Mouse (Mus musculus) ES-E14 (cell line): Measurements from ENCODE around the gene Kcnh2. TPM values are rescaled to one million over a fixed set of nuclear protein-coding genes. Genes with fewer than 3 reads are reported as not detected.

Experiments used
- DNase-seq: peaks from one replicate; pipeline ENCODE4 v3.0.0-alpha.2; 2013; ENCODE audit warnings: low read depth, low spot score
- H3K27ac ChIP-seq: 2 replicates; pipeline ENCODE4 v1.5.1; 2012; ENCODE audit warnings: low read depth, mild to moderate bottlenecking, low read length, moderate library complexity, mixed read lengths; ENCODE audit not compliant: poor library complexity, insufficient read depth, severe bottlenecking
- H3K36me3 ChIP-seq: 2 replicates; pipeline ENCODE4 v1.6.1; 2012; ENCODE audit warnings: mild to moderate bottlenecking, low read length, moderate library complexity, mixed read lengths; ENCODE audit not compliant: control insufficient read depth, poor library complexity, insufficient read depth, severe bottlenecking
- H3K4me1 ChIP-seq, 2 experiments: fragments of 150-350 bp in 1 of 2; sonication (generic) in 1 of 2; 2 replicates each; pipeline ENCODE4 v1.6.1; 2012; ENCODE audit warnings: low read length in 2 of 2, mild to moderate bottlenecking in 1 of 2, mixed read lengths in 1 of 2; ENCODE audit not compliant: control insufficient read depth in 2 of 2, insufficient read depth in 2 of 2, poor library complexity in 1 of 2
- H3K4me3 ChIP-seq, 2 experiments: fragments of 150-350 bp in 1 of 2; sonication (generic) in 1 of 2; 2 replicates each; pipeline ENCODE4 v1.5.1; 2012; ENCODE audit warnings: low read length in 2 of 2, low read depth in 1 of 2, mild to moderate bottlenecking in 1 of 2, mixed read lengths in 1 of 2; ENCODE audit not compliant: insufficient read depth in 1 of 2, poor library complexity in 1 of 2, severe bottlenecking in 1 of 2
- H3K9ac ChIP-seq: 2 replicates; pipeline ENCODE4 v1.6.1; 2012; ENCODE audit warnings: low read depth, mild to moderate bottlenecking, low read length, mixed read lengths; ENCODE audit not compliant: poor library complexity, insufficient read depth, severe bottlenecking
- H3K9me3 ChIP-seq: fragments of 150-350 bp; sonication (generic); 2 replicates; pipeline ENCODE4 v1.6.1; 2012; ENCODE audit warnings: low read depth, mild to moderate bottlenecking, low read length; ENCODE audit not compliant: control insufficient read depth, insufficient read depth
- CHD2 ChIP-seq: IDR thresholded peaks from 2 replicates; pipeline ENCODE4 v1.6.1; 2014; ENCODE audit warnings: mild to moderate bottlenecking, low read depth, low read length, inconsistent platforms
- HCFC1 ChIP-seq: IDR thresholded peaks from 2 replicates; pipeline ENCODE4 v1.6.1; 2012; ENCODE audit warnings: low read length, inconsistent platforms, borderline replicate concordance; ENCODE audit not compliant: insufficient read depth
- MAFK ChIP-seq: IDR thresholded peaks from 2 replicates; pipeline ENCODE4 v1.6.1; 2014; ENCODE audit warnings: mild to moderate bottlenecking, low read depth, low read length, inconsistent platforms; ENCODE audit not compliant: insufficient read depth
- ZC3H11A ChIP-seq: IDR thresholded peaks from 2 replicates; pipeline ENCODE4 v1.6.1; 2012; ENCODE audit warnings: low read depth, mild to moderate bottlenecking, inconsistent platforms, low read length, borderline replicate concordance
- ZNF384 ChIP-seq: IDR thresholded peaks from 2 replicates; pipeline ENCODE4 v1.6.1; 2012; ENCODE audit warnings: low read depth, low read length, inconsistent platforms
- in situ Hi-C, 2 experiments: fragments of 600-800 bp; cut with MboI; formaldehyde crosslinking; loops; one replicate each; pipeline ENCODE4 v1.15.1; 2025; ENCODE audit warnings: low sequenced_read_pairs in 2 of 2, inconsistent platforms in 1 of 2; ENCODE audit not compliant: unreplicated experiment in 2 of 2
- total RNA-seq: library from RNA; depleted of rRNA; stranded (reverse); fragments of 300-350 nt; gene quantifications from 2 replicates; pipeline ENCODE4 v1.2.3, GENCODE M21; 2012

The Kcnh2 gene
- total RNA-seq, 1 experiment, result 6.5 TPM

GRCm38 (mm10) chr5:24332401-24332800 lies 19.0 kb downstream of the Kcnh2 start:
- no peak overlapping the region for H3K4me3 ChIP-seq
- no peak for DNase-seq
- no peaks in the 10 kb centered on the region for H3K36me3 ChIP-seq
- H3K4me1 ChIP-seq, result peaks cover 6% of the 10 kb centered on the region in 2 experiments; a peak in 2 of 4 replicates
- no peaks in the 10 kb centered on the region for H3K9me3 ChIP-seq
- TF ChIP-seq HCFC1, result no peak
- in situ Hi-C loops, result no loop called here
- no peak overlapping the region for H3K9ac ChIP-seq
- H3K27ac ChIP-seq, result no peak overlapping the region

- no peak overlapping the region for H3K9ac ChIP-seq
- no peak for TF ChIP-seq CHD2
- TF ChIP-seq ZC3H11A, result no peak
- TF ChIP-seq ZNF384, result no peak
- TF ChIP-seq MAFK, result no peak
- no peak for TF ChIP-seq HCFC1
- no peaks in the 10 kb centered on the region for H3K9me3 ChIP-seq
- DNase-seq, result no peak
- peaks cover 0 to 8% of the 10 kb centered on the region in 2 experiments; a peak in 1 of 4 replicates for H3K4me1 ChIP-seq
- in situ Hi-C loops, result no loop called here
- no peaks in the 10 kb centered on the region for H3K36me3 ChIP-seq
- peak overlapping the region in 1 of 2 experiments; percentile 44; a peak in 1 of 4 replicates for H3K4me3 ChIP-seq
- no peak overlapping the region for H3K27ac ChIP-seq
Measured at GRCm38 (mm10) chr5:24329965-24330298, 21.5 kb downstream of the Kcnh2 start.

- Histone ChIP-seq H3K9ac (no peak overlapping the region), H3K9me3 (no peaks in the 10 kb centered on the region), H3K4me1 (peaks cover 0 to 13% of the 10 kb centered on the region in 2 experiments; a peak in 1 of 4 replicates), H3K27ac (no peak overlapping the region), H3K4me3 (peak overlapping the region; percentile 34 to 44; a peak in 3 of 4 replicates), H3K36me3 (no peaks in the 10 kb centered on the region)
- in situ Hi-C loops, result no loop called here
- DNase-seq, result no peak
- TF ChIP-seq ZNF384 (no peak), ZC3H11A (no peak), MAFK (no peak)
Measured at GRCm38 (mm10) chr5:24329212-24329964, 22.0 kb downstream of the Kcnh2 start.

GRCm38 (mm10) chr5:24328813-24329211 lies 22.6 kb downstream of the Kcnh2 start:
- H3K27ac ChIP-seq, result no peak overlapping the region
- in situ Hi-C loops, result no loop called here
- no peak for TF ChIP-seq HCFC1
- no peak for TF ChIP-seq ZNF384
- no peak for DNase-seq
- peaks cover 0 to 13% of the 10 kb centered on the region in 2 experiments; a peak in 1 of 4 replicates for H3K4me1 ChIP-seq
- H3K9me3 ChIP-seq, result no peaks in the 10 kb centered on the region
- 0 out of 4 replicates have a peak overlapping the region, but pooled peaks have one; percentile 34 to 44 for H3K4me3 ChIP-seq
- no peak overlapping the region for H3K9ac ChIP-seq
- no peaks in the 10 kb centered on the region for H3K36me3 ChIP-seq

- H3K36me3 ChIP-seq, result no peaks in the 10 kb centered on the region
- in situ Hi-C loops, result no loop called here
- TF ChIP-seq MAFK (no peak), HCFC1 (no peak), CHD2 (no peak), ZC3H11A (no peak), ZNF384 (no peak)
- peaks cover 0 to 20% of the 10 kb centered on the region in 2 experiments; a peak in 1 of 4 replicates for H3K4me1 ChIP-seq
- H3K4me3 ChIP-seq, result no peak overlapping the region
- DNase-seq, result no peak
- H3K27ac ChIP-seq, result no peak overlapping the region
- no peak overlapping the region for H3K9ac ChIP-seq
- no peaks in the 10 kb centered on the region for H3K9me3 ChIP-seq
Measured at GRCm38 (mm10) chr5:24326842-24327417, 24.5 kb downstream of the Kcnh2 start.
